In genomic region chr9:27945323-27946010, GRCm38 (mm10) we compare ENCODE assay signal across 27 mouse cellular contexts.
DNase-seq lines count a peak whose midpoint lies in the region; ATAC-seq lines count a peak whose summit lies in the region.
"Had no signal": no experiment of that assay in that cellular context is flagged by ENCODE, and none has a peak within 500 bp of the region (broad histone marks: within the 10 kb centered on the region; RNA-seq: fewer than 3 reads in every experiment).

No protein-coding gene starts in this region.

- no peaks in the 10 kb centered on the region for H3K36me3 ChIP-seq in hindbrain, embryonic 15.5 days
- no peaks in the 10 kb centered on the region for H3K36me3 ChIP-seq in hindbrain, embryonic 12.5 days
- no peaks in the 10 kb centered on the region for H3K36me3 ChIP-seq in neural tube, embryonic 13.5 days
- no peaks in the 10 kb centered on the region for H3K36me3 ChIP-seq in liver, embryonic 11.5 days (ENCODE audit: control insufficient read depth, insufficient read depth, low read length)
- H3K36me3 ChIP-seq in forebrain, embryonic 10.5 days (replicated peaks): no peaks in the 10 kb centered on the region
- H3K36me3 ChIP-seq: embryonic facial prominence, embryonic 10.5 days; limb, embryonic 12.5 days; liver, embryonic 13.5 days had no signal

- H3K9me3 ChIP-seq in hindbrain, embryonic 15.5 days: no peaks in the 10 kb centered on the region
- no peaks in the 10 kb centered on the region for H3K9me3 ChIP-seq in hindbrain, embryonic 12.5 days (replicated peaks)
- H3K9me3 ChIP-seq in neural tube, embryonic 13.5 days: no peaks in the 10 kb centered on the region
- no peaks in the 10 kb centered on the region for H3K9me3 ChIP-seq in liver, embryonic 11.5 days (ENCODE audit: control insufficient read depth, low read length)
- H3K9me3 ChIP-seq in forebrain, embryonic 10.5 days: no peaks in the 10 kb centered on the region
- H3K9me3 ChIP-seq: embryonic facial prominence, embryonic 10.5 days; limb, embryonic 12.5 days; liver, embryonic 13.5 days had no signal

- no peaks in the 10 kb centered on the region for H3K4me1 ChIP-seq in hindbrain, embryonic 15.5 days (replicated peaks)
- no peaks in the 10 kb centered on the region for H3K4me1 ChIP-seq in hindbrain, embryonic 12.5 days
- peaks cover 10% of the 10 kb centered on the region for H3K4me1 ChIP-seq in neural tube, embryonic 13.5 days (replicated peaks)
- H3K4me1 ChIP-seq in liver, embryonic 11.5 days (replicated peaks; ENCODE audit: control insufficient read depth, insufficient read depth, low read length): no peaks in the 10 kb centered on the region
- peaks cover 9% of the 10 kb centered on the region for H3K4me1 ChIP-seq in forebrain, embryonic 10.5 days
- H3K4me1 ChIP-seq: liver, embryonic 13.5 days had no signal

- H3K9ac ChIP-seq in hindbrain, embryonic 15.5 days: no peak overlapping the region
- no peak overlapping the region for H3K9ac ChIP-seq in hindbrain, embryonic 12.5 days
- H3K9ac ChIP-seq in neural tube, embryonic 13.5 days: no peak overlapping the region
- H3K9ac ChIP-seq in liver, embryonic 11.5 days (ENCODE audit: low read depth, low read length): no peak overlapping the region
- H3K9ac ChIP-seq: forebrain, postnatal 0 days; limb, embryonic 12.5 days; liver, embryonic 13.5 days had no signal

- H3K27ac ChIP-seq in hindbrain, embryonic 15.5 days (replicated peaks): no peak overlapping the region
- no peak overlapping the region for H3K27ac ChIP-seq in hindbrain, embryonic 12.5 days
- no peak overlapping the region for H3K27ac ChIP-seq in neural tube, embryonic 13.5 days (replicated peaks)
- no peak overlapping the region for H3K27ac ChIP-seq in liver, embryonic 11.5 days (ENCODE audit: low read depth, low read length)
- no peak overlapping the region for H3K27ac ChIP-seq in forebrain, embryonic 10.5 days
- H3K27ac ChIP-seq: embryonic facial prominence, embryonic 10.5 days; heart, adult 2 months; limb, embryonic 12.5 days; liver, embryonic 13.5 days had no signal

- peak; percentile 29 for DNase-seq in Muller cell, postnatal 12 days (ENCODE audit: inconsistent ontology term)
- DNase-seq in embryo, embryonic 11 days: peak; percentile 11
- DNase-seq in adrenal gland, postnatal 4 days (ENCODE audit: low spot score in 2 of 2): no peak
- no peak for DNase-seq in liver, embryonic 11.5 days (ENCODE audit: low spot score)
- no peak for DNase-seq in forebrain, embryonic 10.5 days (ENCODE audit: extremely low spot score, low spot score)
- DNase-seq: adrenal gland, postnatal 36 days; cerebellum, adult 18-20 months; cerebellum, postnatal 14 days; forebrain, postnatal 0 days; gastrocnemius, postnatal 25 days; heart, adult 2 months; kidney, adult 11 months; kidney, postnatal 36 days; layer of hippocampus, postnatal 36 days; liver, embryonic 13.5 days; lung, adult 2 months; lung, postnatal 14 days; midbrain, embryonic 14.5 days; right cerebral cortex, adult 18-20 months; right cerebral cortex, postnatal 4 days; thymus, postnatal 25 days had no signal

- no peaks in the 10 kb centered on the region for H3K27me3 ChIP-seq in hindbrain, embryonic 15.5 days
- H3K27me3 ChIP-seq in hindbrain, embryonic 12.5 days: no peaks in the 10 kb centered on the region
- peaks cover 20% of the 10 kb centered on the region for H3K27me3 ChIP-seq in neural tube, embryonic 13.5 days
- no peaks in the 10 kb centered on the region for H3K27me3 ChIP-seq in liver, embryonic 11.5 days (replicated peaks; ENCODE audit: control insufficient read depth, insufficient read depth, low read length)
- no peaks in the 10 kb centered on the region for H3K27me3 ChIP-seq in forebrain, embryonic 10.5 days (ENCODE audit: poor library complexity, severe bottlenecking)
- H3K27me3 ChIP-seq: liver, embryonic 13.5 days had no signal

- H3K4me3 ChIP-seq in hindbrain, embryonic 15.5 days: no peak overlapping the region
- no peak overlapping the region for H3K4me3 ChIP-seq in hindbrain, embryonic 12.5 days
- no peak overlapping the region for H3K4me3 ChIP-seq in neural tube, embryonic 13.5 days
- H3K4me3 ChIP-seq in liver, embryonic 11.5 days (ENCODE audit: low read depth, low read length): no peak overlapping the region
- no peak overlapping the region for H3K4me3 ChIP-seq in forebrain, embryonic 10.5 days
- H3K4me3 ChIP-seq: embryonic facial prominence, embryonic 10.5 days; heart, adult 2 months; limb, embryonic 12.5 days; liver, embryonic 13.5 days had no signal

- 0 out of 2 replicates have a peak, but pooled peaks have one; percentile 48 for ATAC-seq in hindbrain, embryonic 15.5 days (ENCODE audit: low FRiP score, low read depth)
- ATAC-seq in hindbrain, embryonic 12.5 days (ENCODE audit: low FRiP score): no peak
- peak; percentile 63 for ATAC-seq in neural tube, embryonic 13.5 days (ENCODE audit: low read depth)
- no peak for ATAC-seq in liver, embryonic 11.5 days (replicated peaks; ENCODE audit: low FRiP score)
- ATAC-seq: CD4-positive, CD25-positive, alpha-beta regulatory T cell, adult 4 months; forebrain, postnatal 0 days had no signal

- H3K4me2 ChIP-seq in hindbrain, embryonic 15.5 days: no peak overlapping the region
- H3K4me2 ChIP-seq in hindbrain, embryonic 12.5 days (replicated peaks): no peak overlapping the region
- no peak overlapping the region for H3K4me2 ChIP-seq in neural tube, embryonic 13.5 days
- H3K4me2 ChIP-seq in liver, embryonic 11.5 days: no peak overlapping the region
- H3K4me2 ChIP-seq: limb, embryonic 12.5 days; liver, embryonic 13.5 days had no signal

- WGBS in hindbrain, embryonic 15.5 days: 35% methylated on average over 11 of the region's 11 CpGs
- 47% methylated on average over 11 of the region's 11 CpGs for WGBS in hindbrain, embryonic 12.5 days
- WGBS in neural tube, embryonic 13.5 days: 14% methylated on average over 11 of the region's 11 CpGs
- WGBS in liver, embryonic 11.5 days: 68% methylated on average over 11 of the region's 11 CpGs
- 64% methylated on average over 11 of the region's 11 CpGs for WGBS in forebrain, embryonic 10.5 days

Comparison
In these comparisons a context has a peak if more than half of its experiments do, and no peak if none do; other contexts are left out.
1. ATAC-seq: peak in hindbrain, embryonic 15.5 days (single experiment) and neural tube, embryonic 13.5 days (single experiment); none in hindbrain, embryonic 12.5 days (single experiment) and liver, embryonic 11.5 days (single experiment).
2. DNase-seq: peak in Muller cell, postnatal 12 days (single experiment) and embryo, embryonic 11 days (single experiment); none in adrenal gland, postnatal 4 days (0 of 2), liver, embryonic 11.5 days (single experiment) and forebrain, embryonic 10.5 days (single experiment).